Mouse (Mus musculus) G1E-ER4 (cell line): ENCODE data around the gene Ripply1. TPM values are rescaled to one million over a fixed set of nuclear protein-coding genes. Genes with fewer than 3 reads are reported as not detected.

Experiments used
- GATA1 ChIP-seq: IDR thresholded peaks from one replicate; pipeline ENCODE4 v1.8.0; 2012; ENCODE audit warnings: low read length, inconsistent platforms
- polyA plus RNA-seq: library from polyadenylated mRNA; stranded (reverse); fragments of >175 nt; gene quantifications from 2 replicates; pipeline ENCODE4 v1.2.3, GENCODE M21; 2012

The Ripply1 gene
- polyA plus RNA-seq: 0.21 TPM in 1 of 2 replicates, not detected in the other

DNA sequence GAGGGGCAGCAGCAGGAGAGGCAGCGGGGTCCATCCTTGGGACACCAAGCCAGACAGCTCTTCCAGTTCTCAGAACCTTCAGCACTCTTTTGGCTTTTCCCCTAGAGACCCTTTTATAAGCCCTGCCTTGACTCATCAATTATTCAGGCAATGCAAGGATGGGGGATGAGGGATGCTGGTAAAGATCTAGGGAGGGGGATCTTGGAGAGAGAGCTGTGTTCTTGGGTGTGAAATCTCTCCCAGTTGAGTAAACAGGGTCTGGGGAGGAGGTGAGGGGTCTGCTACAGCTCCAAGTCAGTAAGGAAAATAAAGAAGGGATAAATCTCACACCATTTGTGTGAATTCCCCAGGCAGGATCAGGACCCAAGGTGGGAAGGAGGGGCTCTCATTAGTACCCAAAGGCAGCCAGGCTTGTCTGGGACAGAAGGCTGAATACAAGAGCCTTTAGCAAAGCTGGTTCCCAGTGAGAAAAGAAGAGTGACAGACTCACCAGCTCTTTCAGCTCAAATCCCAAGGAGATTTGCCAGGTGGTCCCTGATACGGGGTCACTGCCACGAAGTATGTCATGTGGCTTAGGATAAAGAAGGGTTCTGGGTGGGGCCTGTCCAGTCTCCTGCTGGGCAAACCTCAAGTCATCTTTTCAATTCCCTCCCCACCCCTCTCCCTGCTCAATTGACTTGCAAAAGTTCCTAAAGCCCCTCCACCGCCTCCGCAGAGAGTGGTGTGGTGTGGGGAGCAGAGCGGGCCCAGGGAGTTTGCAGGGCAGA lies at the start of gene Ripply1:
Gene Ripply1, minus strand, starts transcription at position 76 of the 767 bp plus-strand sequence.
- TF ChIP-seq GATA1: no peak

DNA sequence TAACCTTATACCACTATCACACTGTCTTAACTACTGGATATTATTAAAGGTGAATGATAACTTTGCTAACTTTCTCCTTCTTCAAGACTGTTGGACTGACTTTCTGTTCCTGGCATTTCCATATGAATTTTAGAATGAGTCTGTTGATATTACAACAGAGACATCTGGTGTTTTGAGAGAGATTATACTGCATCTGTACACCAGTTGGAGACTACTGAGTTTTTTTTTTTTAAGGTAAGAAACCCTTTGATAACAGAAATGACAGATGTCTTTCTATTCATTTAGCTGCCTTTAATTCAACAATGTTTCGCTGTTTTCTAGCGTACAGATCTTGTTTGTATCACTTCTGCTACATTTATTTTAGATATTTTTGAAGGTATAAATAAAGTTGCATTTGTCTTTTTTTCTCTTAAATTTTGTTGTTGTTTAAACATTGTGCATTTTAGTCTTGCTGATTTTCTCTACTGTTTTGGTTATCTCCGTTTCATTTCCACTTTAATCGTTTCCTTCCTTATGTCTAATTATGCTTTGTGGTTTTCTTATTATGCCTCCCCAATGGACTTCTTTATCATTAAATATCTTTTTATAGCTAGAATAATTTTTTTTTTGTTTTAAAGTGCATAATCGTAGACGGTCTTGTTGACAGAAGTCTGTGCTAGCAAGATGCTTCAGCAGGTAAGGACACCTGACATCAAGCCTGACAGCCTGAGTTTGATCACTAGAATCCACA lies 46.4 kb upstream of the Ripply1 start:
- TF ChIP-seq GATA1: no peak

DNA sequence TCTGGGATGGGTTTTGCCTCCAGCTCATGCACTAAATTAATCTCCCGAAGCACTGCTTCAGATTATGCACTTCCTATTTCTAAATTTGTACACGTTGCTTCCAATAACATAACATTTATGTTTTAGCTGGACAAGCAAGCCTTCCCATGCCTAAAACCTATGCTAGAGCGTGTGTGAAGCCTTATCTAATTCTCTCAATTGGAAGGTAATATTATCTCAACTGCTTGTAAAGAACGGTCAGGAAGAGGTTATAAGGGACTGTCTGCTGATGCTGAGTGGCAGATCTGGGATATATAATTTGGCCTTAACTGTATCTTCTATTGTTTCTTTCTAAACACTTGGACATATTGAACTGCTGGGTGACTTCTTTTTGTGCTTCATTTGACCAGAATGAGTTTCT lies 44.8 kb upstream of the Ripply1 start:
- no peak for TF ChIP-seq GATA1

DNA sequence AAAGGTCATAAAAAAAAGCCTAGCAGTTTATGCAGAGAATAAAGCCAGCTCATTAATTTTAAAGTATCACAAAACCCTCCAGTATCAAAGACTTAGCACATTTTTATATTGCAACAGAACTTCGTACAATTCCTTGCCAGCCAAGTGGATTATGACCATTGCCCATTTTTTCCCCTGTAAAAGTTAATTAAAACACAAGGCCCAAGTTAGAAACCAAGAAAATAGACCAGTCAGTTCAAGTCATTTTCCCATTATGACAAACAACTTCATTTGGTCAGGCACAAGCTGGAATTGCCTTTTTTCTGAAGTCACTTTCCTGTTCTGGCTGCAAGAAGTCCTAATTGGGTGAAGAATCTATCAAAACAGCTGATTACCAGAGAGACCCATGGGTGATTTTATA lies 43.2 kb upstream of the Ripply1 start:
- TF ChIP-seq GATA1: no peak

DNA sequence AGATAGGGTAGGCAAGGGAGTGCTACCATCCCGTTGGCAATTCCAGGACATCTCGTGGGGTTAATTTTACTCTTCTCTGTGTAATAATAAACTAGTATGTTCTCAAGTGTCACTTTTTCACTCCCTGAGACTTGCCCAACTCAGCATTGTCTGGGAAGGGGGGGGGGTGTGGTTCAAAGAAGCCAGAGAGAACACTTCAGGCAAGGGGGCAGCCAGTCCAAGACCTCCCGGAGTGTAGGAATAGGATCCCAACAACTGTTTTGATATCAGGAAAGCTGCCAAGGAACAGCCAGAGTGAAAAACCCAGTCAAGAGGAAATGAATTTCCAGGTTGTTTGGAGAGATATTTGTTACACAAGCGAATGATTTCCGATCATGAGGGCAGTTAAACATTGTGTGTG lies 33.0 kb upstream of the Ripply1 start:
- no peak for TF ChIP-seq GATA1

DNA sequence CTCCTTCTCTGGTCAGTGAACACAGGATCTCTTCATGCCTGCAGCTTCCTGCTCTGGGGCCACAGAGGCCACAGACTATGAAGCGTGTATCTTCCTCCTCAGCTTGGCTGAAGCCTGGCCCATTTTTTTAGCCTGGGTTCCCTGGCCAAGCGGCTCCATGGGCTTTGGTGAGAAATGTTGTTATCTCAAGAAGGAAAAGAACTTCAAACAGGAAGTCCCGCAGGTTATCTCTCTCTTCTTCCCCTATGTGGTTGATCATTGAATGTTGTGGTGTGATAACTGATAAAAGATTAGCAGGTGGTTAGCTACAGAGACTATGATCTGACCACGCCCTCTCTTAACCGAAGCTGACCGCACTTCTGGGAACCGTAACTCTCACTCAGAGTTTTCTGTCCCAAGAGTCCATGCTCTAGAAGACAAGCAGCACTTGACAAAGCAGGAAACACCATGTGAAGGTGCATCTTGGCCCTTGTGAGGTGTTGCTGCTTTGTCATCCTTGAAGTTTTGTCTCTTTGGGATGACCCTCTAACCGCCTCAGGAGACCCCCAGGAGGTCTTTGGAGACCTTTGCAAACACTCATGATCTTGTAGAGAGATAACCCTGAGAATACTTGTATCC lies 32.0 kb upstream of the Ripply1 start:
- TF ChIP-seq GATA1: peak; percentile 82

DNA sequence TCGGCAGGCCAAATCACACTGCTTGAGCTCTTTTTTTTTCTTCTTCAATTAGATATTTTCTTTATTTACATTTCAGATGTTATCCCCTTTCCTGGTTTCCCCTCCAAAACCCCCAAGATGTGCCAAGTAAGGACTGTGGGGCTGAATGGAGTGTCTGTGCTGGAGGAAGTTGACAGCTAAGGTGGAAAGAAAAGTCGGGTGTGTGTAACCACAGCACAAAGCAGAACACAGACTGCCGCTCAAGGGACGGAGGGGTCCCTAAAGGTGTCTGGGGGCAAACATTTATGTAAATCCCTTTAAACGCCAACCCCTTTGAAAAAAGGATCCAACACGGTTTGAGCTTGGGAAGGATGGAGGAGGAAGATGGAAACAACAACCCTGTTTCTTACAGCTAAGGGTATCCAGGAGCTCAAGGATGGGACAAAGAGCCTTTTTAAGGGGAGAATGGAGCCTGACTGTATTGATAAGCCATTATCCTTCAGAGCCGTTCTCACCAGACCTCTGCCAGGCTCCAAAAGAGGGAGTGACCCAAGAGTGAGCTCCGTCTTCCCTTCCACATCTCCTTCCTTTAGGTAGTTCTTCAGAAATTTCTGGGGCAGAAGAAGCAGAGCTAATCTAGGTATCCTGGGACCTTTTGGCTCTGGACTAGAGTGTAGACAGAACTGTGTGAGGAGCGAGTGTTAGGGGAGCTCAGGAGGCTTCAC lies 31.3 kb upstream of the Ripply1 start:
- no peak for TF ChIP-seq GATA1

DNA sequence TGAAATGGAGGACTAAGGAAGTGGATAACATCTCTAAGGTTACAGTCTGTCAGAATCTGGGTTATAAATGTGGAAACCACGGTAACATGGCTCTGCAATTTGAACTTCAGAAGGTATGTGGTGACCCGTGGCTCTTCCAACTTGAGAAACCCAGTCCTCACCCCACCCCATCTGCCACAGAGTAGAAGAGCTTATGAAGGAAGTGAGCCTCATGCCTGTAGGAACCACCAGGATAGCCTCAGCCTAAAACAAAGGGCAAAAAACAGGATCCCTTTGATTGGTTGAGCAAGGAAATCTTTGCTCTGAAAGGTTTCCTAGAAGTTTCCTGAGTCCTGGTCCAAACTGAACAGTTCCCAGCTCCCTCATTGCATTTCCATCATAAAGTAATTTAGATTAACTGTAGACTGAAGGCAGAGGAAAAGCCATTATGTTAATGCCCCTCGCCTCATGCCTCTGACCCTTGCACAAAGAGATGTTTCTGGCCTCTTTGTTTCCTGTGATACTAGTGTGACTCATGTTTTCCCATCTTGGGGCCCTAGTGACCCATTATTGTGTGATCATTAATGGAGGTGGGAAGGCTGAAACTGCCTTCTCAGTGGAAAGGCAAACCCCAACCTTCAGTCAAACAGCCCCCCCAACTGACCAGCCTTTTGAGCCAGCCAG lies 30.6 kb upstream of the Ripply1 start:
- TF ChIP-seq GATA1: no peak

DNA sequence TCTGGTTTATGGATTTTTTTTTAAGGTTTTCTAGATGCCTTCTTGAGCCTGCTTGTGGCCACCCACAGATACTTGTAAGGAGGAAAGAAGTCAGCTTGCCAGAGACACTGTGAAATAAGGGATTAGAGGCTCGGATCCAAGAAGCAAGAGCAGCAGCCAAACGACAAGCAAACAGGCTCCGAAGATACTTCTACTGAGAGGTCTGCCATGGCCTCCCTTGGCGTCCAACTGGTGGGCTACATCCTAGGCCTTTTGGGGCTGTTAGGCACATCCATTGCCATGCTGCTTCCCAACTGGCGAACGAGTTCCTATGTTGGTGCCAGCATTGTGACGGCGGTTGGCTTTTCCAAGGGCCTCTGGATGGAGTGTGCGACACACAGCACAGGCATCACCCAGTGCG lies 26.3 kb upstream of the Ripply1 start:
- no peak for TF ChIP-seq GATA1

DNA sequence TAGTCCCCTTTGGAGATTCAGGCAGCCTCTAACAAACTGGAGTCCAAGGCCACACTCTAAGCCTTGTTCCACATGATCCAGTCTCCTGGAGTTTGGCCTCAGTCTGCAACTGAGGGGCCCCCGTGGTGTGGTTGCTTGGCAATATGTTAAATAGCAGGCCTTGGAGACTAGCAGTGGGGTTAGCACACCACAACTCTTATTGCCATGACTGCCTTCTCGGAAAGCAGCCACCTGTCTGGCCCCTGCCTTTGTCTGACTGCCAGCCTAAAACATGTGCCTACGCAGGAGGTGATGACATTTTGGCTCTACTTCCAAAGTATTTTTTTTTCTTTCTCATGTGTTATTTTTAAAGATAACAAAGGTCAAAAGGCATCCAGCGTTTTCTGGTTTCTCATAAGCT lies 25.9 kb upstream of the Ripply1 start:
- no peak for TF ChIP-seq GATA1

DNA sequence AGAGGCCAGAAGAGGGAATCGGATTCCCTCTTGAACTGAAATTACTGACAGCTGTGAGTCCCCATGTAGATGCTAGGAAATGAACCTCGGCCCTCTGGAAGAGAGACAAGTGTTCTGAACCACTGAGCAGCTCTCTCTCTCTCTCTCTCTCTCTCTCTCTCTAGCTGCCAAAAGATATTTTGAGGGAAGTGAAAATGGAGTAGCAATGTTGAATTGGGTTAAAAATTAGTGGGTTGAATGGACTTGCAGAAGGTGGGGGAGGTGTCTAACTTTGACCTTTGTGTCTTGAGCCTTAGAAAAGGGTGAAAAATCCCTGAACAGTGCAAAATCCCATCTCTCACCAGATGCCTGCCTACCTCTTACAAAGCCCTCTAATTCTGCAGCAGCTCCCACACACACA lies 25.2 kb upstream of the Ripply1 start:
- no peak for TF ChIP-seq GATA1

DNA sequence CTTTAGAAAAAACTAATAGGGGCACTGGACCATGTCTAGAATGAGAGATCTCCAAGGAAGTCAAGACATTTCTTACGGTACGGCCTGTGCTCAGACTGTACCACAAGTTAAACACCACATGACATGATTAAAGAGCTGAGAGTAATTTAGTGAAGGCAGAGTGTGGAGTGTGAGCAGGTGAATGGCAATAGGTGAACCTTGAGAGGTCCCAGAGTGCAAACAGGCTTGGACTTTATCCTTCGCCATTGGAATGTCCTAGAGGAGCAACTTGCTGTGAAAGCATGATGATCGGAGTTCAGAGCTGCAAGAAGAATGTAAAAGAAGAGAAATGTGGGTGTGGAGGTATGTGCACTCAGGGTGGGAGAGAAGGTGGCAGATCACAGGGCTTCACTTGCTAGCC lies 23.8 kb upstream of the Ripply1 start:
- no peak for TF ChIP-seq GATA1

DNA sequence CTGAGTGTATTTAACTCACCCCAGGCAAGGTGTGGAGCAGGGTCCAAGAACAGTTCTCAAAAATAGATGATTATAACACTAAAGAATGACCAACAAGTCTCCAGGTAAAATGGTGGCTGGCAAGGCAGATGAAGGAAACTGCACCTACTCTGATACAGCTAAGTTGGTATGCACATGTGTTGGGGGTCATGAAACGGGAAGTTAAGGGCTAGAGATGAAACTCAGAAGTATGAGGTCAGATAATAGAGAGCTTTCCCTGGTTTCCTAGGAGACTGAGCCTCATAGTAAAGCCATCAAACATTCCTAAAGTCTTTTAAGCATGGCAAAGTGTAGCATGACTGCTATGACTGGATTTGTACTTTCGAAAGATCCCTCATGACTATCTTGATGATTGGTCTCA lies 20.9 kb upstream of the Ripply1 start:
- TF ChIP-seq GATA1: no peak

DNA sequence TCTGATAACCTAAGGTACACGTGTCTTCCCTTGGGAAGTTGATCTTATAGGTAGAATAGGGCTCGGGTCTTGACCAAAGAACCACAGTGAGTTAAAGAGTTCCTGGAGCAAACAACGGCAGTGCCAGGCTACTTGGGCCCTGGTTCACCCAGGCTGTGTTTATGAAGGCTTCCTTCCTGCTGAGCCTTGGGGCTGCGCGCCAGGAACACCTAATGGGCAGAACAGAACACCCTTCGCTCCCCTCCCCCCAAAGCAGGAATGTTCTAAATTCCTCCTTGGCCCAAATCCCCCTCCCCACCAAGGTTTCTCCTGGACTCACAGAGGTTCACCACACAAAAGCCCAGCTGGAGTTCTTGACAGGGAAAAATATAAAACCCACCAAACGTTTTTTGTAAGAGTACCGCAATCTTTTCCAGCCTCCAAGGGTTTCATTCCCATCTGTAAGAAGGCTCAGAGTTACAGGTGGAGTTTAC lies 18.3 kb upstream of the Ripply1 start, which contains the start of gene Cldn2:
Gene Cldn2, plus strand, starts transcription at position 423 of the 473 bp plus-strand sequence.
- no peak for TF ChIP-seq GATA1

DNA sequence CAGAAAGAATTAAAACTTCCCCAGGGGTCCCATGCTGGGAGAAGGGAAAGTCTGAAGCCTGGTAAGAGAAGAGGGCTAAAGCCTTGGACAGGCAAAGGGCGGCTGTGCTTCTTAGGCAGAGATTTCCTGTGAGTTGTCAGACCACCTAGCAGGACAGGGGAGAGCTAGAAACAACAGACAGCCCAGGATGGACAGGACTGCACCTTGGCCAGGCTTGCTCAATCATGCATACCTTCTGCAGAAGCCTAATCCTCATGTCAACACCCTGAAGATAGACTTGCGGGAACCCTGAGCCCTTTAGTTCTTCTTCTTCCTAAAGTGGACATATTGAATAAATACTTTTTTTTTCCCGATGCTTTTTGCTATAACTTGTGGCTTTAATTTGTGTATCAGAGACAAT lies 17.8 kb upstream of the Ripply1 start:
- TF ChIP-seq GATA1: no peak

DNA sequence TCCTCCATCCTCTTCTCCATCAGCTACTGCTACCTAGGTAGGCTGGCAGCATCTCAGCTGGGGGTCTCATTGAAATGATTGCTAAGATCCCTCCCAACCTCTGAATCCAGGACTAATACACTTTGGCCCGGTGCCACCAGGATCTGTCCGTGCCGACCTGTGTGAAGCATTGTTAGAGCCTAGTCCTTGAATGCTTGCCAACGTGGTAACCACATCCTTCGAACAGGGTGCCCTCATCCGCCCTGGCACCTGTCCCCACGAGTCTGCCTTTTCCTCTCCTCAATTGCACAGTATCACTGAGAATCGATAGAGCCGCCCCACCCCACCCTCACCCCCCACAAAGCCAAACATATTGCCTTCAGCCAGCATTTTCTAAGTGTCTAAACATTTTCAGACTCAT lies 15.7 kb upstream of the Ripply1 start:
- TF ChIP-seq GATA1: no peak
